Mouse (Mus musculus): ENCODE data around the gene Rfk.

GRCm38 (mm10) chr19:17353727-17354126, 40.1 kb upstream of the Rfk start:
- no peak for TF ChIP-seq CTCF (IDR thresholded peaks at IDR 0.05; ENCODE audit: control insufficient read depth, insufficient read depth, insufficient read length)
- TF ChIP-seq MYOD1 (IDR thresholded peaks at IDR 0.05; ENCODE audit: control insufficient read depth, insufficient read length, low read depth): no peak
- no peak for TF ChIP-seq MAX (IDR thresholded peaks at IDR 0.05)
- TF ChIP-seq FOSL1 (IDR thresholded peaks at IDR 0.05; ENCODE audit: insufficient read depth, low read length, poor library complexity, severe bottlenecking): no peak

All from C2C12 (cell line).